Mouse (Mus musculus): ENCODE measurements around the gene Ftsj1. TPM values are rescaled to one million over a fixed set of nuclear protein-coding genes. Genes with fewer than 3 reads are reported as not detected.

Ftsj1 gene
- total and polyA plus RNA-seq, 3 experiments = 51.8 to 124 TPM; not detected in 1

GRCm38 (mm10) chrX:8205551-8205950, 46.7 kb downstream of the Ftsj1 start:
- Histone ChIP-seq H3K9ac (ENCODE audit: control insufficient read depth, low read depth, low read length, poor library complexity, severe bottlenecking) (peak overlapping the region; percentile 68), H3K27me3 (ENCODE audit: control insufficient read depth in 1 of 2, insufficient read depth in 2 of 2, low read length in 2 of 2) (no peaks in the 10 kb centered on the region), H3K79me2 (ENCODE audit: control insufficient read depth, insufficient read depth, low read length, poor library complexity) (no peaks in the 10 kb centered on the region), H3K36me3 (ENCODE audit: control insufficient read depth in 1 of 2, insufficient read depth in 2 of 2, low read length in 2 of 2) (peaks cover 0 to 14% of the 10 kb centered on the region in 2 experiments; a peak in 2 of 4 replicates), H3K4me3 (ENCODE audit: control insufficient read depth in 1 of 2, insufficient read depth in 1 of 2, low read depth in 2 of 2, low read length in 2 of 2) (peak overlapping the region; percentile 63 to 81), H3K27ac (ENCODE audit: control insufficient read depth, low read depth, low read length) (no peak overlapping the region), H3K9me3 (replicated peaks; ENCODE audit: insufficient read depth, low read length) (no peaks in the 10 kb centered on the region), H3K4me1 (ENCODE audit: control insufficient read depth in 1 of 2, insufficient read depth in 2 of 2, low read length in 2 of 2) (peaks cover 7 to 10% of the 10 kb centered on the region in 2 experiments)
- TF ChIP-seq POLR2AphosphoS5 (IDR thresholded peaks at IDR 0.05; ENCODE audit: borderline replicate concordance, low read depth, low read length) (no peak), RAD21 (IDR thresholded peaks at IDR 0.05; ENCODE audit: low read depth, low read length) (no peak), JUND (IDR thresholded peaks at IDR 0.05; ENCODE audit: low read depth, low read length) (no peak), POLR2A (IDR thresholded peaks at IDR 0.05; ENCODE audit: control insufficient read depth in 1 of 2, insufficient read depth in 1 of 2, low read depth in 1 of 2, low read length in 2 of 2, poor library complexity in 1 of 2) (no peak), CTCF (IDR thresholded peaks at IDR 0.05 in 2 of 3, conservative IDR thresholded peaks at IDR 0.05 in 1 of 3; ENCODE audit: control insufficient read depth in 1 of 3, insufficient read depth in 1 of 3, low read depth in 2 of 3, low read length in 3 of 3, poor library complexity in 1 of 3, severe bottlenecking in 1 of 3) (no peak), UBTF (IDR thresholded peaks at IDR 0.05; ENCODE audit: borderline replicate concordance, insufficient read depth, low read depth, low read length) (no peak), CHD1 (IDR thresholded peaks at IDR 0.05; ENCODE audit: low read depth, low read length) (no peak), MAFK (IDR thresholded peaks at IDR 0.05; ENCODE audit: borderline replicate concordance, low read depth, low read length) (no peak), MYB (IDR thresholded peaks at IDR 0.05; ENCODE audit: low read depth, low read length) (no peak), MYC (IDR thresholded peaks at IDR 0.05; ENCODE audit: low read depth, low read length) (no peak), MXI1 (IDR thresholded peaks at IDR 0.05; ENCODE audit: low read depth, low read length) (no peak), MAZ (IDR thresholded peaks at IDR 0.05; ENCODE audit: low read depth, low read length) (no peak)
- no peak for DNase-seq (ENCODE audit: low read depth, low spot score)

DNA sequence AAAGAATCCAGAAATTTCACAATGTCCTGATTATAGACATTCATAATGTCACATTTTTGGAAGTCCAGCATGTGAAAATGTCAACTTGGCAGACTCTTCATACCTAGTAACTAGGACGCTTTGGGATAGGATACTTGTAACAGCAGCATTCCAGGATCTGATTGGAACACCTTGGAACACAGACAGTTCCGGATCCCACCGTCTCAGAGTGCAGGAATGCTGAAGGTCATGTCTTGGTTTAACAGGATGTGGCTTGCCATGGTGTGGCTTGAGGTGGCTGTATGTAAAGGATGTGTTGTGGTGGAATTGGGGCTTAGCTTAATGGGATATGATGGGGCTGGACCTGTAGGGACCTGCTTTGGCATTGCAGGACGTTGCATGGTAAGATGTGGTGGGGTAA, 47.1 kb downstream of the Ftsj1 start:
- H3K4me3 ChIP-seq (ENCODE audit: control insufficient read depth in 1 of 2, insufficient read depth in 1 of 2, low read depth in 2 of 2, low read length in 2 of 2) = no peak overlapping the region
- TF ChIP-seq HCFC1 (IDR thresholded peaks at IDR 0.05; ENCODE audit: low read depth, low read length) (no peak), MAZ (IDR thresholded peaks at IDR 0.05; ENCODE audit: low read depth, low read length) (no peak), ELF1 (IDR thresholded peaks at IDR 0.05; ENCODE audit: low read depth, low read length) (no peak), JUND (IDR thresholded peaks at IDR 0.05; ENCODE audit: low read depth, low read length) (no peak), TAL1 (IDR thresholded peaks at IDR 0.05; ENCODE audit: low read length) (no peak), POLR2A (IDR thresholded peaks at IDR 0.05; ENCODE audit: control insufficient read depth in 1 of 2, insufficient read depth in 1 of 2, low read depth in 1 of 2, low read length in 2 of 2, poor library complexity in 1 of 2) (no peak), SMC3 (IDR thresholded peaks at IDR 0.05; ENCODE audit: low read depth, low read length) (no peak), BHLHE40 (IDR thresholded peaks at IDR 0.05; ENCODE audit: borderline replicate concordance, low read depth, low read length) (no peak), USF1 (IDR thresholded peaks at IDR 0.05; ENCODE audit: low read depth, low read length) (no peak), MXI1 (IDR thresholded peaks at IDR 0.05; ENCODE audit: low read depth, low read length) (no peak)
- peaks cover 0 to 14% of the 10 kb centered on the region in 2 experiments; a peak in 2 of 4 replicates for H3K36me3 ChIP-seq (ENCODE audit: control insufficient read depth in 1 of 2, insufficient read depth in 2 of 2, low read length in 2 of 2)
- no peak for DNase-seq (ENCODE audit: low read depth, low spot score)
- no peaks in the 10 kb centered on the region for H3K79me2 ChIP-seq (ENCODE audit: control insufficient read depth, insufficient read depth, low read length, poor library complexity)
- H3K9ac ChIP-seq (ENCODE audit: control insufficient read depth, low read depth, low read length, poor library complexity, severe bottlenecking) = no peak overlapping the region
- H3K4me1 ChIP-seq (ENCODE audit: control insufficient read depth in 1 of 2, insufficient read depth in 2 of 2, low read length in 2 of 2) = peaks cover 7 to 10% of the 10 kb centered on the region in 2 experiments
- H3K9me3 ChIP-seq (replicated peaks; ENCODE audit: insufficient read depth, low read length) = no peaks in the 10 kb centered on the region
- no peaks in the 10 kb centered on the region for H3K27me3 ChIP-seq (ENCODE audit: control insufficient read depth in 1 of 2, insufficient read depth in 2 of 2, low read length in 2 of 2)
- no peak overlapping the region for H3K27ac ChIP-seq (ENCODE audit: control insufficient read depth, low read depth, low read length)
